Mouse (Mus musculus) embryonic facial prominence, embryonic 11.5 days (tissue): ENCODE data around the gene Tor3a. TPM values are rescaled to one million over a fixed set of nuclear protein-coding genes. Genes with fewer than 3 reads are reported as not detected.

Experiments used
- ATAC-seq: fragments of 200-750 bp; cut with Nextera tagmentation; replicated peaks from 2 replicates; pipeline ENCODE4 v1.8.0; 2017; ENCODE audit warnings: low read depth; ENCODE audit not compliant: insufficient number of reproducible peaks, low FRiP score, low TSS enrichment
- DNase-seq: peaks from one replicate; pipeline ENCODE4 v3.0.0-alpha.2; 2015; ENCODE audit warnings: low spot score
- H3K27ac ChIP-seq: fragments of 300-500 bp; sonication (generic); replicated peaks from 2 replicates; pipeline ENCODE4 v1.5.1; 2014; ENCODE audit warnings: mild to moderate bottlenecking, low read depth, low read length, control low read depth
- H3K27me3 ChIP-seq: fragments of 300-500 bp; sonication (generic); 2 replicates; pipeline ENCODE4 v1.6.1; 2014; ENCODE audit warnings: mild to moderate bottlenecking, low read length, moderate library complexity, mixed read lengths; ENCODE audit not compliant: control insufficient read depth, insufficient read depth
- H3K36me3 ChIP-seq: fragments of 300-500 bp; sonication (generic); replicated peaks from 2 replicates; pipeline ENCODE4 v1.6.1; 2014; ENCODE audit warnings: low read depth, mild to moderate bottlenecking, low read length, moderate library complexity, mixed read lengths; ENCODE audit not compliant: control insufficient read depth, insufficient read depth
- H3K4me1 ChIP-seq: fragments of 300-500 bp; sonication (generic); 2 replicates; pipeline ENCODE4 v1.6.1; 2014; ENCODE audit warnings: low read length, mixed read lengths; ENCODE audit not compliant: control insufficient read depth, insufficient read depth
- H3K4me2 ChIP-seq: fragments of 300-500 bp; sonication (generic); 2 replicates; pipeline ENCODE4 v1.6.1; 2014; ENCODE audit warnings: low read depth, mild to moderate bottlenecking, control low read depth, low read length, moderate library complexity
- H3K4me3 ChIP-seq: fragments of 300-500 bp; sonication (generic); 2 replicates; pipeline ENCODE4 v1.5.1; 2014; ENCODE audit warnings: low read depth, low read length, control low read depth
- H3K9ac ChIP-seq: fragments of 300-500 bp; sonication (generic); replicated peaks from 2 replicates; pipeline ENCODE4 v1.6.1; 2014; ENCODE audit warnings: mild to moderate bottlenecking, control low read depth, low read length
- H3K9me3 ChIP-seq: fragments of 300-500 bp; sonication (generic); replicated peaks from 2 replicates; pipeline ENCODE4 v1.6.1; 2016; ENCODE audit warnings: mild to moderate bottlenecking, low read length, inconsistent platforms, mixed read lengths; ENCODE audit not compliant: control insufficient read depth
- WGBS: fragments of 180-500 bp; shearing (Covaris S2); extraction: QIAGEN DNeasy Blood & Tissue Kit; methylation state at CpG from one replicate; pipeline ENCODE4 v1.1.7; 2014; 5-methylcytosine and 5-hydroxymethylcytosine counted together
- polyA plus RNA-seq: library from polyadenylated mRNA; unstranded; fragments of >200 nt; fragmentation: Nextera tagmentation; extraction: Ambion mirVana; gene quantifications from 2 replicates; pipeline ENCODE4 v1.2.1, GENCODE M21; 2014

The Tor3a gene
- polyA plus RNA-seq, 1 experiment from 2014 or later = 3.3 TPM

DNA sequence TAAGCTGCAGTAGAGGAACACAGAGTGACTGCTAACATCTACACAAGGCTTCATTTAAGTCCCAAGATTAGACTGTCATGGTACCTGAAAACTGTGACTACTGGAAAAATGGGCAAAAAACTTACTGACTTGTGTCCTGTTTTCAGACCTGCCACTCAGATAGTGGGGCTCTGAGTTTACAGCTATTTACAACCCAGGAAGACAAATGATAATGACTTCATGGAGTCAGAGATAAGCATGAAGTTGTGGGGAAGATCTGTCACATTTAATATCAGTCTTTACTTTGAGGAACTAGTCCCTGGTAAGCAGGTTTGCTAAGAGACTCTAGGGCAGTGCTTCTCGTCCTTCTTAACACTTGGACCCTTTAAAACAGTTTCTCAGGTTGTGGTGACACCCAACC is 63.9 kb downstream of the Tor3a start:
- WGBS = 94% methylated on average over 1 of the region's 1 CpGs

DNA sequence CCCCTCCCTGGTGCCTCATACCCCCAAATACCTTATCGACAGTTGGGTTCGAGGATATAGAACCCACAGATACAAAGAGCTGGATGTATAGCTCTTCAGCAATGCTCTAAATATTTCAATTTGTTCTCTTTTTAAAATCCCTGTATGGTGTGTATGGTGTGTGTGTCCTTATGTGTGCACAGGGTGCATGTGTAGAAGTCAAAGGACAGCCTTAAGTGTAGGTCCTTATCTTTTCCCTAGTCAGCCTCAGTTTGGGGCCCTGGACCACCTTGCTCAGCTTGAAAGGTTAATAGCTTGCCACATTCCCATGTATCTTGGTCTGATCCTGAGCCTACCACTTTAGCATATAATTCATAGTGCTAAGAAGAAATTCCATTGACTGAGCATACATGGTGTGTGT is 65.7 kb downstream of the Tor3a start:
- H3K27ac ChIP-seq = no peak overlapping the region
- H3K9ac ChIP-seq = no peak overlapping the region
- no peaks in the 10 kb centered on the region for H3K4me1 ChIP-seq
- no peaks in the 10 kb centered on the region for H3K27me3 ChIP-seq
- WGBS = 97% methylated on average over 2 of the region's 2 CpGs
- H3K4me3 ChIP-seq = no peak overlapping the region
- H3K4me2 ChIP-seq = no peak overlapping the region
- DNase-seq (no peak), ATAC-seq (no peak)
- H3K36me3 ChIP-seq = no peaks in the 10 kb centered on the region; the same call in 1 of the 2 replicates
- no peaks in the 10 kb centered on the region for H3K9me3 ChIP-seq

More for the DNA sequence above, 63.9 kb downstream of the Tor3a start:
- no peaks in the 10 kb centered on the region; the same call in 1 of the 2 replicates for H3K36me3 ChIP-seq
- no peak overlapping the region for H3K27ac ChIP-seq
- H3K4me1 ChIP-seq = no peaks in the 10 kb centered on the region
- no peak overlapping the region for H3K4me3 ChIP-seq
- ATAC-seq (no peak), DNase-seq (no peak)
- no peaks in the 10 kb centered on the region for H3K27me3 ChIP-seq
- no peaks in the 10 kb centered on the region for H3K9me3 ChIP-seq
- no peak overlapping the region for H3K4me2 ChIP-seq
- H3K9ac ChIP-seq = no peak overlapping the region

DNA sequence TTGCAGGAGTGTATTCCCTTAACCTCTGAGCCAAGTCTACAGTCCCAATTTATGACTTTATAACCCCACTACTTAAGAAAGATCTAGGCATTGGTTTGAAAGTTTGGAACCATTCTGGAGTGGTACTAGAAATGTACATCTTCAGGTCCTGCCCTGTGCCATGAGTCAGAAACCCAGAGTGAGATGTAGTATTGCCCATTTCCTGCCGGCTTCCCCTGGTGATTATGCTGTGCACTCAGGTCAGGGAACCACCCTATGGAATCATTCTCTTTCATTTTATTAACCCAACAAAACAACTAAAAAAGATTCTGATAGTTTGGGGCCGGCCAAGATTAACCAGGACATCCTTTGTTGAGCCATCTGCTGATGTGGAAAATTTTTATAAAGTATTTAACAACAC is 68.2 kb downstream of the Tor3a start:
- H3K4me1 ChIP-seq = no peaks in the 10 kb centered on the region
- no peaks in the 10 kb centered on the region for H3K27me3 ChIP-seq
- no peak overlapping the region for H3K4me3 ChIP-seq
- H3K27ac ChIP-seq = no peak overlapping the region
- WGBS = 90% methylated on average over 2 of the region's 2 CpGs
- no peak for ATAC-seq
- no peak overlapping the region for H3K4me2 ChIP-seq
- no peaks in the 10 kb centered on the region for H3K36me3 ChIP-seq
- DNase-seq = no peak
- no peaks in the 10 kb centered on the region for H3K9me3 ChIP-seq
- H3K9ac ChIP-seq = no peak overlapping the region

DNA sequence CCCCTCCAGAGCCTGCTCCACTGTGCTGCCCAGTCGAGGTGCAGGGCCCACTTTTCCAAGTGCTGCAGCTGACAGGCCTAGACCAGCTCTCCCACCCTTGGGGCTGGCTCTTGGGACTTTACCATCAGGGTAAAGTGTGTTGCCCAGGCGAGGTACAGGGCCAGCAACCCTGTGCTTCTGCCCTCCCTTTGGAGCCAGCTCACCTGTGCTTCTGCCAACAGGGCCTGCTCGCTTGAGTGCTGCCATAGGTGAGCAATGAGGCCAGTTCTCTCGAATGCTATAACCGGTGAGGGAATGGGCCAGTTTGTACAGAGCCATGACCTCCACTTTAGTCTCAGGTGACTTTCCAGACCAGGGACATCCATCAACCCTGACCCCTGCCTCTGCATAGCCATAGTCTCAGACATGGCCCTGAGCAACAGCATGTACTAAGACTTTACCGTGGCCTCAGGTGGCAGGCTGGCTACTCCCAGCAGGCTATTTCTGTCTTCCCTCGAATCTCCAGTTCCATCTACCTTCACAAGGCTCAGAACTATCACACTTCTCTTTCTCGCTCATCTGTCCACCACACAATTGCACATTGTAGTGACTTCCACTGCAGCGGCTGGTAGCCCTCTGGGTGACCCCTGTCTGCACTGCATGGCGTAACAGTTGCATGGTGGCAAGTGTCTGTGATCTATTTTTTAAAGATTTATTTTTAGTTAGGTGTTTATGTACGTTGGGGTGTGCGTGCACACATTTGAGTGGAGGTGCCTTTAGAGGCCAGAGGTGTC is 68.9 kb downstream of the Tor3a start:
- DNase-seq = no peak
- H3K4me3 ChIP-seq = no peak overlapping the region
- H3K27me3 ChIP-seq = no peaks in the 10 kb centered on the region
- H3K9ac ChIP-seq = no peak overlapping the region
- no peaks in the 10 kb centered on the region for H3K4me1 ChIP-seq
- H3K4me2 ChIP-seq = no peak overlapping the region
- no peaks in the 10 kb centered on the region for H3K9me3 ChIP-seq
- no peaks in the 10 kb centered on the region for H3K36me3 ChIP-seq
- H3K27ac ChIP-seq = no peak overlapping the region
- ATAC-seq = no peak
- 73% methylated on average over 12 of the region's 12 CpGs for WGBS

Other genes with a start within 250 kb of the Tor3a start
- 25.3 and 31.5 TPM in 2 replicates for gene Soat1, start 200.0 kb downstream of the Tor3a start, polyA plus RNA-seq
- 0.32 and 0.42 TPM in 2 replicates for gene Gm10031, start 150.3 kb downstream of the Tor3a start, polyA plus RNA-seq
- gene Abl2, start 115.6 kb downstream of the Tor3a start, polyA plus RNA-seq = 3.9 and 4.9 TPM in 2 replicates
- gene Fam20b, start 44.7 kb upstream of the Tor3a start, polyA plus RNA-seq = 20.9 and 24.0 TPM in 2 replicates
- gene Angptl1, start 164.2 kb upstream of the Tor3a start, polyA plus RNA-seq = 12.2 and 12.5 TPM in 2 replicates